Mouse (Mus musculus): ENCODE data around the gene 6720489N17Rik.

DNA sequence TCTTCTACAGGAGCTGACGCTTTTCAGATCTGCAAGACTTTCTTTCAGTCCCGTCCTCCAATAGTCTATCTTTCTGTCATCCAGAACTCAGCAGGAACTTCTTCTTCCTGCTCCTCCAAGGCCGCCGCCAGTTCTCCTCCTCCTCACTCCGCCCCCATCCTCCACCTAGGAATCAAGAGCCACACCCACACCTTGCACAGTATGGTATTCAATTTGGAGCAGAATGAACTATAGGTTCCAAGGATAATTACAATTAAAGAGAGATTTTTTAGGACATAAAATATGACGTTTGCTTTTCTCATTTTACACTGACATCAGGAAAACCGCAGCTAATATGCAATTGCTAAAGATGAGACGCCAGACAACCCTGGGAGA lies 29.4 kb upstream of the 6720489N17Rik start:
- TF ChIP-seq POLR2A (IDR thresholded peaks at IDR 0.05; ENCODE audit: low read depth, low read length) (no peak), CTCF (IDR thresholded peaks at IDR 0.05; ENCODE audit: extremely low read depth, insufficient read length, insufficient replicate concordance, low read depth, low read length) (no peak)

All from small intestine, adult 2 months (tissue).